Mouse (Mus musculus): ENCODE measurements around the gene Shcbp1. TPM values are rescaled to one million over a fixed set of nuclear protein-coding genes. Genes with fewer than 3 reads are reported as not detected.
A peak's percentile ranks its signal among the peaks of the same experiment; 100 is the strongest.

The Shcbp1 gene
- total RNA-seq (2014; rRNA removed; ENCODE audit: low replicate concordance) (5.1 and 7.1 TPM in 2 replicates), polyA plus RNA-seq (2015; fragmentation: Nextera tagmentation; extraction: Ambion mirVana) (14.1 and 14.7 TPM in 2 replicates)

DNA sequence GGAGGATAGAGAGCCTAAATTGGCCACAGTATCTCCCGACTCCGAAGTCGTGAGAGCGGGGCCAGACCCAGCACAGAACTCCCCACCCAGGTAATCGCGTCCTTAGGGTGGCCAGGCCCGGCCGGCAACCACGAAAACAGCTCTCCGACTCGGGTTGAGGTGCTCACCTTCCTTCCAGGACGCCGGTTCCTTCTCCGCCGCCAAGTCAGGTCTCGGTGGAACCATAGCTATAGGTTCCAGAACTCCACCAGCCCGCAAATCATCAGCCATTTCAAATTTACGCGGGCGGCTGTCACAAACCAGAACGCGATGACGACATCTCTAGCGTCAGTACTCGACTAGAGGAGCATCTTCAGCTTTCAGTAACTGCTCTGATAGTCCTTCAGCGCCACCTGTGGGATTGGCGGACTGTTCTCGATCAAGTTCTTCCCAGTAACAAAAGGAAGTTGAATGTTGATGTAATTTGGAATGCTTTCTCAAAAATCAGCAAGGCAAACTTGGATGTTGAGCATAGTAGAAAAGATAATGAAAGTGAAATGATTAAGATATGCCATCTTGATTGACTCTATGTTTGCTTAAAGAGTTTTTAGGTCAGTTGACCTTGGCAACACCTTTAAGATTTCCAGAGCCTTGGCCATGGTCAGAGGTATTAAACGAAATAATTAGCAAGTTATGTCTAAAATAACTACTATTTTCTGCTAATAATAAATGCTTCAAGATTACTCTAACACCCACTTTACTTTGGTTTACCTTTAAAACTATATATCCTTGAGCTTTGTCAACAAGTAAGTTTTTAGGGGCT, at the start of gene Shcbp1:
Gene Shcbp1 (minus strand): TSS at position 314 of the 802 bp plus-strand sequence.
- Histone ChIP-seq H3K27ac (ENCODE audit: low read depth) (no peak within 1 kb of the TSS), H3K9ac (replicated peaks; ENCODE audit: low read depth, low read length) (peak within 1 kb of the TSS; percentile 63), H3K4me1 (ENCODE audit: control insufficient read depth, insufficient read depth) (0 out of 2 replicates have a peak, but pooled peaks cover 5% of the 10 kb centered on the region), H3K9me3 (replicated peaks; ENCODE audit: control insufficient read depth, low read length) (no peaks in the 10 kb centered on the region), H3K4me2 (ENCODE audit: low read depth, low read length) (peak within 1 kb of the TSS; percentile 99), H3K36me3 (replicated peaks; ENCODE audit: control insufficient read depth, insufficient read depth, low read length) (no peaks in the 10 kb centered on the region), H3K27me3 (ENCODE audit: control insufficient read depth, insufficient read depth, low read length) (no peaks in the 10 kb centered on the region), H3K4me3 (ENCODE audit: low read depth, low read length) (peak within 1 kb of the TSS; percentile 91)
- TF ChIP-seq CTCF (IDR thresholded peaks at IDR 0.05; ENCODE audit: low read depth) (peak; percentile 78), EP300 (IDR thresholded peaks at IDR 0.05; ENCODE audit: low read depth) (no peak)
- DNase-seq (ENCODE audit: low spot score) (peak; percentile 92), ATAC-seq (ENCODE audit: insufficient read depth, low read depth) (peak; percentile 93)
- WGBS: 4% methylated on average over 29 of the region's 29 CpGs

GRCm38 (mm10) chr8:4808831-4809230, 29.5 kb upstream of the Shcbp1 start:
- Histone ChIP-seq H3K9ac (replicated peaks; ENCODE audit: low read depth, low read length) (no peak overlapping the region), H3K4me1 (ENCODE audit: control insufficient read depth, insufficient read depth) (no peaks in the 10 kb centered on the region), H3K27me3 (ENCODE audit: control insufficient read depth, insufficient read depth, low read length) (no peaks in the 10 kb centered on the region), H3K36me3 (replicated peaks; ENCODE audit: control insufficient read depth, insufficient read depth, low read length) (no peaks in the 10 kb centered on the region), H3K9me3 (replicated peaks; ENCODE audit: control insufficient read depth, low read length) (no peaks in the 10 kb centered on the region), H3K4me3 (ENCODE audit: low read depth, low read length) (no peak overlapping the region), H3K27ac (ENCODE audit: low read depth) (no peak overlapping the region), H3K4me2 (ENCODE audit: low read depth, low read length) (no peak overlapping the region)
- DNase-seq (ENCODE audit: low spot score): no peak
- 69% methylated on average over 4 of the region's 4 CpGs for WGBS
- no peak for TF ChIP-seq EP300 (IDR thresholded peaks at IDR 0.05; ENCODE audit: low read depth)
- no peak for TF ChIP-seq CTCF (IDR thresholded peaks at IDR 0.05; ENCODE audit: low read depth)
- ATAC-seq (ENCODE audit: insufficient read depth, low read depth): no peak

- H3K4me1 ChIP-seq (ENCODE audit: control insufficient read depth, insufficient read depth): no peaks in the 10 kb centered on the region
- H3K36me3 ChIP-seq (replicated peaks; ENCODE audit: control insufficient read depth, insufficient read depth, low read length): no peaks in the 10 kb centered on the region
- H3K9ac ChIP-seq (replicated peaks; ENCODE audit: low read depth, low read length): no peak overlapping the region
- no peaks in the 10 kb centered on the region for H3K9me3 ChIP-seq (replicated peaks; ENCODE audit: control insufficient read depth, low read length)
- H3K4me3 ChIP-seq (ENCODE audit: low read depth, low read length): no peak overlapping the region
- no peaks in the 10 kb centered on the region for H3K27me3 ChIP-seq (ENCODE audit: control insufficient read depth, insufficient read depth, low read length)
- 54% methylated on average over 19 of the region's 19 CpGs for WGBS
- H3K4me2 ChIP-seq (ENCODE audit: low read depth, low read length): no peak overlapping the region
- ATAC-seq (ENCODE audit: insufficient read depth, low read depth) (no peak), DNase-seq (ENCODE audit: low spot score) (no peak)
- TF ChIP-seq CTCF (IDR thresholded peaks at IDR 0.05; ENCODE audit: low read depth): peak; percentile 20; the same call in 1 of the 2 replicates
- TF ChIP-seq EP300 (IDR thresholded peaks at IDR 0.05; ENCODE audit: low read depth): no peak
- H3K27ac ChIP-seq (ENCODE audit: low read depth): no peak overlapping the region
These were observed 21.3 kb upstream of the Shcbp1 start for GRCm38 (mm10) chr8:4800524-4801122.

DNA sequence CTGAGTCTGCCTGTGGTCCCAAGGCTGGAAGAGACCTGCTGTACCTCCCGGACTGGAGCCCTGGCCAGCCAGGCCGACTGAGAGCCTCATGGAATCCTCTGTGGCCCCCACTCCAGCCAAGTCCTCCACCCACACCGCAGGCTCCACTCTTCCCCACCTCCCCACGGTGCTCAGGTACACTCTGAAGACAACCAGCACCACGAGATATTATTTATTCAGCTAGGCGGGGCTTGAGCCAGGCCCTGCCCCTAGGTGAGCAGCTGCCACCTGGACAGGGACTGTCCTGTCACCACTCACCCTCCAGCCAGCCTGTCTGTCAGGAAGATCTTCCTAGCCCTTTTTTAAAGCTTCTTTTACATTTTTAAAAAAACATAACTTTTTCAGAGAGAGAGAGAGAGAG, 1.1 kb downstream of the Shcbp1 start:
- Histone ChIP-seq H3K4me1 (ENCODE audit: control insufficient read depth, insufficient read depth) (0 out of 2 replicates have a peak, but pooled peaks cover 5% of the 10 kb centered on the region), H3K9ac (replicated peaks; ENCODE audit: low read depth, low read length) (peak overlapping the region; percentile 63; the same call in 1 of the 2 replicates), H3K9me3 (replicated peaks; ENCODE audit: control insufficient read depth, low read length) (no peaks in the 10 kb centered on the region), H3K27ac (ENCODE audit: low read depth) (no peak overlapping the region), H3K27me3 (ENCODE audit: control insufficient read depth, insufficient read depth, low read length) (no peaks in the 10 kb centered on the region), H3K4me2 (ENCODE audit: low read depth, low read length) (peak overlapping the region; percentile 99), H3K4me3 (ENCODE audit: low read depth, low read length) (peak overlapping the region; percentile 91), H3K36me3 (replicated peaks; ENCODE audit: control insufficient read depth, insufficient read depth, low read length) (no peaks in the 10 kb centered on the region)
- no peak for DNase-seq (ENCODE audit: low spot score)
- WGBS: 72% methylated on average over 6 of the region's 6 CpGs
- TF ChIP-seq CTCF (IDR thresholded peaks at IDR 0.05; ENCODE audit: low read depth) (no peak), EP300 (IDR thresholded peaks at IDR 0.05; ENCODE audit: low read depth) (no peak)
- ATAC-seq (ENCODE audit: insufficient read depth, low read depth): no peak

DNA sequence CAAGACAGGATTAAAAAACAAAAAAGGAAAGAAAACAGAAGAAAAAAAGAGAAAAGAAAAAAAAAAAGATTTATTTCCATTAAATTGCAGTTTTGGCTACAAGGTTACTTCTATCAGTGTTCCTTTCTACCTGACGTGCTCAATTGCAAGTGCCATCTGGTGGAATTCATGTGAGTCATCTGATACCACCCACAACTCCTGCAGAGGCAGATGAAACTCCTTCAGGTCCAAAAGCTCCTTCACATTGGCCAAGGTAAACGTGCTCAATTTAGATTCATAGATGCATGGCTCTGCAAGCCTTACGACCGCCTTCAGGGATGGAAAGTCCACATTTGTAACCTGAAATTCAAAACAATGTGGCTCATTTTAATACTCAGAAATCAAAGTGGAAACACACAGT, 14.6 kb downstream of the Shcbp1 start:
- no peaks in the 10 kb centered on the region for H3K27me3 ChIP-seq (ENCODE audit: control insufficient read depth, insufficient read depth, low read length)
- H3K4me3 ChIP-seq (ENCODE audit: low read depth, low read length): no peak overlapping the region
- H3K4me2 ChIP-seq (ENCODE audit: low read depth, low read length): no peak overlapping the region
- ATAC-seq (ENCODE audit: insufficient read depth, low read depth): no peak
- WGBS: 89% methylated on average over 4 of the region's 4 CpGs
- H3K9me3 ChIP-seq (replicated peaks; ENCODE audit: control insufficient read depth, low read length): no peaks in the 10 kb centered on the region
- no peak overlapping the region for H3K27ac ChIP-seq (ENCODE audit: low read depth)
- H3K9ac ChIP-seq (replicated peaks; ENCODE audit: low read depth, low read length): no peak overlapping the region
- no peak for DNase-seq (ENCODE audit: low spot score)
- H3K4me1 ChIP-seq (ENCODE audit: control insufficient read depth, insufficient read depth): no peaks in the 10 kb centered on the region
- no peak for TF ChIP-seq CTCF (IDR thresholded peaks at IDR 0.05; ENCODE audit: low read depth)
- no peak for TF ChIP-seq EP300 (IDR thresholded peaks at IDR 0.05; ENCODE audit: low read depth)
- H3K36me3 ChIP-seq (replicated peaks; ENCODE audit: control insufficient read depth, insufficient read depth, low read length): no peaks in the 10 kb centered on the region

All from heart, postnatal 0 days (tissue).